Mouse (Mus musculus): ENCODE results near the gene Fth1.
"Not testable (repeated sequence)": the region's sequence is repeated elsewhere in the genome, so short reads cannot be mapped to it uniquely, and the experiment has no call there.

Gene Fth1

DNA sequence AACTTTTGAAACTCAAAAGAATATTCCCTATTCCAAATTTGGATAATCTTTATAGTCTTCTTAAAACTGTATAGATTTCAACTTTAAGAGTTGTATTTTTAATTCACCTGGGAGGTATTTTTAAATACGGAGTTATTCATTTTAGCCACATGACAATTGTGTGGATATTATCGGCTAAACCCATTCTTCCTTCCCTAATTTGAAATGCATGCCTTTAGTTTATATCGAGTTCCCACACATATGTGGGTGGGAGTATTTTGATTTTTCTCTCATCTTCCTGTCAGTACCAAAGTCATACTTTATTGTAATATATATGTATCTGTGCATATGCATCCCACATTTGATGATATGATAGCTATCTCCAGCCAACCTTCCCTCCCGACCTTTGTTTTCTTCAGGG, at the start of gene Fth1:
Fth1 (plus strand) TSS at position 341 of the 400 bp plus-strand sequence.
- no peak for DNase-seq

DNA sequence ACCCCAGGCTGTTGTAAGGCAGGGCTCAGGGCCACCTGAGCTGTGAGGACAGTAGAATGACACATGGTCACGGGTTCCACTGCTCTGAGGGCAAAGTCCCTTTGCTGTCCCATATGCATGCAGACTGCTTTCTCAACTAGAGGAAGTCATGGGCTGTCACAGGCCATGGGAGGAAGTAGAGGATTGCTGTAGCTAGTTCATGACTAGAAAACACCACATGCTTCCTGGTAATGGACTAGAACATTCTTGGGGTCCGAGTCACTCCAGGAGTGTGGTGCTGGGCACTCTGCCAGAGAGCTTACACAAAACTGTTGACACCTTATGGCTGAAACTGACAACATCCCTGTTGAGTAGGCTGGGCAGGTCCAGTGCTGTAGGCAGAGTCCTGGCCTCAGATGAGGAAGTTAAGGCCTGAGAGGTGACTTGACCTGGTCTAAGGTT, 49.2 kb upstream of the Fth1 start:
- DNase-seq: not testable (repeated sequence)

DNA sequence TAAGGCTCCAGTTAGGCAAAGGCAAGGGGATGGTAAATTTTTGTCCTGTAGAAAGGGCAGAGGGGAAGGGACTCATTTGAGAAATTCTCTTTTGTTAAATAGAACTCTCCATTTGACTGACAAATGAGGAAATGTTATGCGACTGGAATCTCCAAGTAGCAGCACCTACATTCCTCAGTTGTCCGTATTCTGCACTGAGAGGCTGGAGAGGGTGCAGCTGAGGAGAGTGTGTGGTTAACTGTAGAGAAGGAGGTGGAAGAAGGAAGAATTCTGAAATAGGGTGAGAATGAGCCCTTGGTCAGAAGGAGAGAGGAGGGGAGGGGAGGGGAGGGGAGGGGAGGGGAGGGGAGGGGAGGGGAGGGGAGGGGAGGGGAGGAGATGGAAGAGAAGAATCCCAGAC, 46.5 kb upstream of the Fth1 start:
- no peak for DNase-seq

DNA sequence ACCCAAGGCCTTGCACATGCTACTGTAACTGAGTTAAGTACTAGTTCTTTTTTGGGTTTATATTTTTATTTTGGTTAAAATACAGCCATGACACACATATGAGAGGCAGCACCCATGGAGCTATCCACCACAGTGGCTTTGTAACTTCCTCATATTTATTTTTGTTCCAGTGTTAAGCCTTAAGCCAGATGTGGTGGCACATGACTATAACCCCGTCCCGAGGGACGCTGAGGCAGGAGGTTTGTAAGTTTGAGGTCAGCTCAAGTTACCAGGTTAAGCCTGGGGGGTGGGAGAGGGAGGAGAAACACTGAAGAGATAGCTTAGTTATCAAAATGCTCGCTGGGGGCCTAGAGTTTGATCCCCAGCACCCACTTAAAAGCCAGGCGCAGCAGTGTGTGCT, 43.8 kb upstream of the Fth1 start:
- no peak for DNase-seq

DNA sequence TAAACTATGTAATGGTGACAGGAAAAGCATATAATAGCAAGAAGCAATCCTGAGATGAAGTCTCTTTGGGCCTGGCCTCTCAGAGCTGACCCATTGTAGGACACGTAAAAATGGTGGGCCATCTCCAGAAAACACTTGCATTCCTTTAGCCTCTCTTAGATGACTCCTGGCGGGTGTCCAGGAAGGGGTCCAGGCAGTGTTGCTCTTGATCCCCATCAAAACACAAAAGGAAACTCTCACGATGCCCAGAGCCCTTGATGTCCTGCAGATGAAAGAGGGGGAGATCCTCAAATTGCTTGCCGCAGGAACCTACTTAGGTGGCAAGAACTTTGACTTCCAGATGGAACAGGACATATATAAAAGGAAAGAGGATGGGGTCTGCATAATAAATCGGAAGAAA, 43.0 kb upstream of the Fth1 start:
- DNase-seq: no peak

DNA sequence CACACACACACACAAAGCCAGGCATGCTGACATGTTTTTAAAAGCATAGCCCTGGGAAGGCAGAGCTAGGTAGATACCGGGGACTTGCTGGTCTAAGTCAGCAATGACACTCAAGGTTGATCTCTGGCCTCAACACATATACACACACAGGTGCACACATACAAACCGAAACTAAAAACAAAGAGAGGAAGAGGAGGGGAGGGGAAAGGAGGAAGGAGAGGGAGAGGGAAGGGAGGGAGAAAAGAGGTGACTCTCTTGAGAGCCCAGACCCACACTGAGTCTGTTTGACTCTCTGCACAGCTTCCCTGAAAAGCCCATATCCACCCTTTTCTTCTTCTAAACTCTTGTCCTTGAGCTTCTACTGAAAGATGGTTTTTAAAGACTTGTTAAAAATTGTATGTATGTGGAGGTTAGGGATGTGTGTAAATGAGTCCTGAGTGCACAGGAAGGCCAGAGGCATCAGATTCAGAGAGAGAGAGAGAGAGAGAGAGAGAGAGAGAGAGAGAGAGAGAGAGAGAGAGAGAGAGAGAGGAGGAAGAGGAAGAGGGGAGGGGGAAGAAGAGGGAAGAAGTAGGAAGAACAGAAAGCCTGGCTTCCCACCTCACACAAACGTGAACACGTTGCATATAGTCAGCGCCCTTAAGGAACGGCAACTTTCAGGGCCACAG, 42.1 kb upstream of the Fth1 start:
- DNase-seq: no peak

DNA sequence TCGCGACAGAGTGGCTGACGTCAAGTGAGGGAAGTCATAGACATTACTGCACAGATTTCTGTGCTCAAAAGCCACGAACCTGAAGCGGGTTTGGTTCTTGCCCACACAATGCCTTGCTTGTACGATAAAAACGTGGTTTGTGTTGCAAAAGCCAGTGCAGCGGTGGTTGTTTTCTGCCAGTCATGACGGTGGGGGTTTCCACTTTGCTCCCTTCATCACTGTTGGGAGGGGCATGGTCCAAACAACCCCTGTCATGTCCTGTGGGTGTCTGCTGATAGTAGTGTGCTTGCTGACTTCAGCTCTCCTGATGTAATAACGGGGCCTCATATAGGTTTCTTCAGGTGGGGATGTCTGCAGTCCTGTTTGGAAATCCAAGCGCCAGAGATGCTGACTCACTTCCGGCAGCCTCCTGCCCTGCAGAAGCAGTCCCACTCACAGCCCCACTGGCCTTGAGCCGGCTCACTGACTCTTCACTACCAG, 41.5 kb upstream of the Fth1 start:
- no peak for DNase-seq

DNA sequence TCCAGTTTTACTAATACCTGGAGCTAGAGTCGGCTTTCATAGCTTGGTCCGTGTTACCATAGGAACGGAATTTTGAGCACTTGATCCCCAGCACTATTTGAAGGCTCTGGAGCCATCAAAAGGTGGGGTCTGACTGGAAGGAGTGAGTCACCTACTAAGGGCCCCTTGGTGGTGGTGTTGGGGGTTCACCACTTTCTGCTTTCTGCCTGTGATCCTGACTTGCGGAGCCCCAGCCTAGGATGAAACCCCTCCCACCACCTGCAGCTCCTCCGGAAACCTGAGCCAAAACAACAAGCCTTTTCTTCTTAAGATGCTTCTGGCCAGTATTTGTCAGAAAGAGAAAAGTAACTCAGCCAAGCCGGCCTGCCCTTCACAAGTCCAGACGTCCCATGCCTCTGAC, 40.6 kb upstream of the Fth1 start:
- no peak for DNase-seq

DNA sequence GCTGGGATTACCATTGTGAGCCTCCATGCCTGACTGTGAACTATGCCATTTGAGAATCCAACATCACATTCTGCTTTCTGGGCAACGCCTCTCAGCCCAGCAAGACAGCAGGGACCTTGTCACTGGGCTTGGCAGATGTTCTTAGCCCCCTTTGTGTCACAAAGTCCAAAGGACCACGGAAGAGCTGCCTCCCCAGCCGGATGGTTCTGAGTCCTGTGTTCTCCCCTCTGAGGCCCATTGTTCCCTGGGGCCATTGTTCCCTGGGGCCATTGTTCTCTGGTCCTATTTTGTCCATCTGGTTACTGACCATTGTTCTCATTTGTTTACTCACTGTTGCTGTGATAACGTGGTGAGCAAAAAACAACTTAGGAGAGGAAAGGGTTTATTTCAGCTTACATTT, 39.5 kb upstream of the Fth1 start:
- DNase-seq: no peak

DNA sequence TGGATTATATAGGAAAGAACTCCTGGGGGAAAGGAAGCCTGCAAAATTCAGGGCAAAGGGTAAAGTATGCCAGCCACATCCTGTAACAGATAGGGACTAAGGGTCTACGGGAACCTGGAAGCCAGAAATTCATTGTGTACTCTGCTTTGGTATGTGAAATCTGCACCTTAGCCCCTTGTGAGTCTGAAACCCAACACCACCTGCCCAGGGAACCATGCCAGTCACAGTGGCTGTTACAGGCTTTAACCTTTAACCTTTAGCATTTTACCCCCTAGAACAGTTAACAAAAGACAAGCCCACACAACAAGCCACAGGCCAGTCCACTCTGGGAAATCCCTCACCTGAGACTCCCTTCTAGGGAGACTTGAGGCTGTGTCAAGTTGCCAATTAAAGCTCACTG, 38.6 kb upstream of the Fth1 start:
- DNase-seq: peak; percentile 56

DNA sequence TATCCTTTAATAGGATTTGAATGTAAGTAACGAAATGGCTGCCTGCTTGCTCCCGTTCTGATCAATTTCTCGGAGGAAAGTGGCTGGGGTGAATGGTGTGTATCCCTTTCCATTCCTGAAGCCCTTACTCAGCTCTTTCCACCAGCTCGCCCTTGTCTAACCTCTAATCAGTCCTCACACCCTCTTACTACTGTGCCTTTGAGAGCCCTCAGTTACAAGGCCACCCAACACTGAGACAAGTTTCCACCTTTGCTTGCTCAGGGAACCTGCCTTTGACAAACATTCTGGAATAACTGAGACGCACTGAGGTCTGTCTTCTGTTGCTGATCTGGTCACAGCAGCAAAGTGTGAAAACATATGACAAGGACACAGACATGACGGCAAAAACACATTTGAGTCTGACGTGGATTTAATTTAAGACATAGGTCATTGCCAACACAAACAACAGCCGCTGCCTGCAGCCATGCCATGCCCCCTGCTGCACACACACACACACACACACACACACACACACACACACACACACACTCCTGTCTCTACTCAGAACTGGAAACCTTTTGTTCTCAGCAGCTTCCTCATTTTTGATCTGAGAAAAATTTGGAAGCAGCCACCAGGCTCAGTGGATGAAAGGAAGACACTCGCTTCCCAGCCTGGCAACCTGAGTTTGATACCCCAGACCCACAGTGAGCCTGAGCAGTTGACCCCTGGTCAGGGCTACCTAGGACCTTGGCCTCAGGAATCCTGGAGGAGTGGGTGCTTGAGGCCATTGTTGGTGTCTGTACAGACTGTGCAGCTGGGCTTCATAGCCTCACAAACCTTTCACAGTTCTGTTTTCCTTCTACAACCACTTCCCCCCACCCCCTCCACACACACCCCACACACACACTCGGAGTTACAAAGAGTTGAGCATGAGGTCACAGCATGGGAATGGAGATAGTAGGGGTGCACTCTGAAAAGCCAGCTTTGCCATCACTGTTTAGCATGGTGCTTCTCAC, 37.6 kb upstream of the Fth1 start:
- no peak for DNase-seq

DNA sequence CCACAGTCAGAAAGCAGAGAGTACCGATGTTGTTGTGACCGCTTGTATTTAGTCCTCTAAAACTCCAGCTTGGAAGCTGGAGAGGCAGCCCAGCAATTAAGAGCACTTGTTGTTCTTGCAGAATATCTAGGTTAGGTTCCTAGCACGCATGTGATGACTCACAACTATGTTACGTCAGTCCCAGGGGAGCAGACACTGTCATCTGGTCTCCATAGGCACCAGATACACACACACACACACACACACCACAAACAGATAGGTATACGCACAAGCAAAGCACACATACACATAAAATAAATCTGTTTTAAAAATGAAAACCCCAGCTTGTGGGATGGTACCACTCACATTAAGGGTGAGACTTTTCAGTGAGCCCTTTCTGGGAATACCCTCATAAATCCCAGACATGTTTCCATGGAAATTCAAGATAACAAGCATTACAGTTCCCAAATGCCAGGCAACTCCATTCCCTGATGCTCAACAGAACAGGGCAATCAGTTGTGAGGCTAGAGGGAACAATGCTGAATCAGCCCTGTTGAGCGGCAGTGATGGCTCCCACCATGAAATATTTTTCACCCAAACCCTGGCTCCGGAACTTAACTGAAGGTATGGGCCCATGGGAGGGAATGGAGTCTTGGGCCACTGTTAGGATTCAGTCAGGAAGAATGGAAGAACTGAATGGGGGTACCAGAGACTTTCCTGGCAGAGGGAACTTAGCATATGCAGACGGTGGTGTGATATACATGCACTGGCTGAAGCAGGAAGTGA, 34.4 kb upstream of the Fth1 start:
- no peak for DNase-seq

DNA sequence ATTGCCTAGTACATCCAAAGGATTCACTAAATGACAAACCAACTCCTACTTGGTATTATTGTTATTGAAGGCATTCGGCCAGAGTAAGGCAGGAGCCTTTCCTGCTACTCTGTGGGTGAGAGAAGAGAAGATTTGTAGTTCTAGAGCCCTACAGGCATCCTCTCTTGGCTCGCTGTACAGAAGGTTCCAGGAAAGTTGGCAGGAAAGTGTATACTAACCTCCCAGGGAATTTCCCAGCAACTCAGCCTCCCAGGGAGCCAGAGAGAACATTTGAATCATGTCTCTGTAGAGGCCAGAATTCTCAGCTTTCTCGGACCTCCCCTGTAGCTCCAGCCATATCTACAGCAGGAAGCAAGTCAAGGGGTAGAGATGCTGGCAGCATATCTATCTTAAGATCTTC, 33.4 kb upstream of the Fth1 start:
- DNase-seq: peak; percentile 60

DNA sequence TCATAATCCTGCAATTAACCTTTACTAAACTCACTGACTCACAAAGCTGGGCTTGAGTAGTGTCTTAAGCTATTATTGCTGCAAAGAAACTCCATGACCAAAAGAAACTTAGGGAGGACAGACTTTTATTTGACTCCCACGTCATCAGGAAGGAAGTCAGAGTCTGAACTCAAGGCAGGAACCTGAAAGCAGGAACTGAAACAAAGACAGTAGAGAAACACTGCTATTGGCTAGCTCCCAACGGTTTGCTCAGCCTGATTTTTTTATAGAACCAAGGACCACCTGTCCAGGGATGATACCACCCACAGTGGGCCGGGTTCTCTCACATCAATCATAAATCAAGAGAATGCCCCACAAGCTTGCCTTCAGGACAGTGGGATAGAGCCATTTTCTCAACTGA, 28.0 kb upstream of the Fth1 start:
- DNase-seq: no peak

DNA sequence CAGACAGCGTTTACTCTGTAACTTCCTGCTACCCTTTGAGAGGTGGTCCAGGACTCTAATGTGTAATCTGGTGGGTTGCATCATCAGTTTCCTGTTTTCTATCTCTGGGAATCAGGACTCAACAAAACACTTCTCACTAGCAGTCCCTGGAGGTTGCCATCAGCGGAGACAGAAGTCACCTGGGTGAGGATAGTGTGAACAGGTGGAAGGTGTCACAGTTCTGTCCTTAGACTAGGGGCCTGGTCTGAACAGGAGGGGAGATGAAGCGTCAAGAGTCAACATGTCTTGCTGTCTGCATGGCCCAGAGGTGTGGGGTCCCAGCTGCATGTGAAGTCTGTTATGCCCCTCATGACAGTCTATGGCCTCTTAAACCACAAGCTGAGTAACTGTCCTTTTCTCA, 27.5 kb upstream of the Fth1 start:
- DNase-seq: no peak

DNA sequence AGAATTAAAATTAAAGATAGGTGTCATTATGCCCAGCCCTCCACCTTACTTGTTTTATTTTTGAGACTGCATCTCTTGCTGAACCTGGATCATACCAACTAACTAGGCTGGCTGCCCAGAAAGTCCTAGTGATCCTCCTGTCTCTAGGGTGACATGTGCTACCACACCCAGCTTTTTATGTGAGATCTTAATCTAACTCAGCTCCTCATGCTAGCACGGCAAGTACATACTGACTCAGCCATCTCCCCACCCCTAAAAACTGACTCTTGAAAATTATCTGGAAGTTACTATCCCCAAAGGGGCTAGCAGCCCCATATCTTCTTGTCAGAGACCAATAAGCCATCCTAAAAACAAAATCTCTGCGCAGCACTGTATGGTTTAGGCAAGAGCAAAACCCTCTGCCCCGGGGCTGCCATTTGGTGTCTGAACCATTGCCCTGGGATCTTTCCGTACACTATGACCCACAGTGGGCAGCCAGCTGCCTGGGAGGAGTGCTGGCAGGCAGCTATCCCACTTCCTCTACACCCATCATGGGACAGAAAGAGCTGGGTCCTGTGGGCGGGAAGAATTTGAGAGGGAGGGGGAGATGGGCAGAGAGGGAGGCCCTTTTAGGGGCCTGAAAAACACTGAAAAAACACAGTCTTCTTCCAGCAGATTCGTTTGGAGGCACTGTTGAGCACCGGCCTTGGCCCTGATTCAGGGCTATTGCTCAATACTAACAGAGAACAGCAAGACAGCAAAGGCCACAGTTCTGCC, 26.2 kb upstream of the Fth1 start:
- DNase-seq: peak; percentile 90

DNA sequence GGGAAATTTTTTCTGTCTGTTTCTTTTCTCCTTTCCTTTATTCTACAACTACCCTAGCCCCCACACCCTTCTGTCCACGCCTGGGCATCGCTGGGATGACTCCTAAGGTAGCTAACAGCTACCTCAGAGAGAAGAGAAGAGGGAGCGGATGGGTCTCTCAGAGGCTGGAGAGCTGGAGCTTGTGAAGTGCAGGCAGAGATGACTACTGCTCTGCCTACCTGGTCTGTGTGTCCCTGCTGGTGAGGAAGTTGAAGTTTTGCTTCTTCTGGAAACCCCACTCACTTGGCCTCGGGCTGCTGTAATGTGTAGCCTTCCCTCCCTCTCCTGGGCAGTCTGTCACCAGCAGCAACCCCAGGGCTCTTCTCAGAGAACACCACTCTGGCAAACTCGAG, 25.6 kb upstream of the Fth1 start:
- DNase-seq: no peak

DNA sequence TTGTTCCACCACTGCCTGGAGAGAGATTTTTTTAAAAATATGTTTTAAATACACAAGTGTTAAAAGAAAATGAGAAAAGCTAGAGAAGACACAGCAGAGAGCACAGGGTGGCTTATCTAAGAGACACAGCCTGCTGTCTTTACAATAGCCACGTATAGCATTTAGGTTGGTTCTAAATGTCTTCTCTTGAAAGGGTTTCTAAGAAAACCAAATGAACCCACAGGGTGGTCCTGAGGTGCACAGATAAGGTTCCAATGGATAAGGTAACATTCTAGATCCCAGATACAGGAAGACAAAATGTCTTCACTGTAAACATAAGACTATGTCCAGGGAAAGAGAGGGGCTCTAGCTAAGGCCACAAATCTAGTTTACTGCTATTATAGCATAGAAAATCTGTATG, 25.0 kb upstream of the Fth1 start:
- no peak for DNase-seq

DNA sequence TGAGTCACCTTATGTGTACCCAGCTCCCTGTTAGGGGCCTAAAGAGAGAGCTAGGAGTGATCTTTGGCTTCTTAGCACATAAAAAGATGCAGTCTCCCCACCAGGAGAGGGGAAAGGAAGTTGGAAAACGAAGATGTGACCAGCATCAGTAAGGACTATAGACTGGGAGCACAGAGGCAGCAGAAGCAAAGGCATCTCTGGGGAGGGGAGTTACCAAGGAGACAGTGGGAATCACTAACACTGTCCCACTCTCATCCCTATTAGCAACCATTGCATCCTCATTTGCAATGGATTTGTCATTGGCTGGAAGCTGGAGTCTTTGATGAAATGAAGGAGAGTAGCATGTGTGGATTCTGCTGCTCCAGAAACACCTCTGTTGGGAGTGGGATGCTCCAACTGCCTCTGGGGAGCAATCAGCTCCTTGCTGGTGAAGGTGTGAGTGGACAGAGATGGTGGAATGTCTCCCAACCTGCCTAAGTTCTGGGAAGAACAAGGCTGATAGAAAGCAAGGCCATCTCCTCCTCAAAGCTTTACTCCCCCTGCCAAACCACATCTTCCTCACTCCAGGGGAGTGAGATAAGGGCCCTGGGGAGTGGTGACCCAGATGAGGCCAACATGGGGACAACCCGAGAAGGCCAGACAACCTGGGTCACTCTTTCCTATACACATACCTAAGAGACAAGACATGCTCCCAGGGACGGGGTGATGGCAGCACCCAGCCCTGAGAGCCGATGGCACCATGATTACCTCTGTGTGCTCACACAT, 23.6 kb upstream of the Fth1 start:
- DNase-seq: no peak

DNA sequence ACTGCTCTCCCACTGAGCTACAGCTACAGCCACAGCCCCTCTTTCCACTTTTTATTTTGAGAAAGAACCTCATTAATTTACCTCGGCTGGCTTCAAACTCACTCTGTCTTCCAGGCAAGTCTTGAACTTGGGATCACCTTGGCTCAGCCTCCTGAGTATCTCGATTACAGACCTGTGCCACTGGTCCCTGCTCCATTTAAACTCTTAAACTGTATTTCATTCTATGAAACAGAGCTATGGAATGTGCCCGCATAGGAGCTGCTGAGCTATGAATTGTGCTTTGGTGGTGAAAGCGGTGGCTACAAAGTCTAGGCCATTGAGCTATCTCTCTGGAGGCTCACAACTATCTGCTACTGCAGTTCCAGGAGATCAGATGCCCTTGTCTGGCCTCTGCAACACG, 22.4 kb upstream of the Fth1 start:
- DNase-seq: no peak

DNA sequence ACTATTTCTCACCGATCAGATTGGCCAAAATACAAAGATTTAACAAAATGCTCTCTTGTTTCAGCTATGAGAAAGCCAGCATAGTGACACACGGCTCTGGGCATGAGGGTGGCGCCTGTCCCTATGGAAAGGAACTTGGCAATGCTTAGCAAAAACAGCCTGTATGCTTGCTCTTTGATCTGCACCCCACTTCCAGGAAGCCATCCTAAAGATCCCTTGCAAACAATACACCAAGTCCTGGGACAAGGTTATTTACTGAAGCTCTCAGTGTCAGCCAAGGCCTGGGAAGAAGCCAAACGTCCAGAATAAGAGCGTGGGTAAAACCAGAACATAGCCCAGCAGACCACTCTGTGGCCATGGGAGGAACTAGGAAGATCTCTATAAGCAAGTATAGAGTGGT, 19.6 kb upstream of the Fth1 start:
- no peak for DNase-seq

All from kidney, adult 9 months (tissue).